Mouse (Mus musculus): ENCODE measurements at regions not wholly inside any gene's neighbourhood (a gene's known extent, or its start where the extent isn't known, plus 50 kb on each side); places are given as distances from the start of the nearest gene placed in this dataset.
A peak's percentile ranks its signal among the peaks of the same experiment; 100 is the strongest.
"Not testable (repeated sequence)": the region's sequence is repeated elsewhere in the genome, so short reads cannot be mapped to it uniquely, and the experiment has no call there.

DNA sequence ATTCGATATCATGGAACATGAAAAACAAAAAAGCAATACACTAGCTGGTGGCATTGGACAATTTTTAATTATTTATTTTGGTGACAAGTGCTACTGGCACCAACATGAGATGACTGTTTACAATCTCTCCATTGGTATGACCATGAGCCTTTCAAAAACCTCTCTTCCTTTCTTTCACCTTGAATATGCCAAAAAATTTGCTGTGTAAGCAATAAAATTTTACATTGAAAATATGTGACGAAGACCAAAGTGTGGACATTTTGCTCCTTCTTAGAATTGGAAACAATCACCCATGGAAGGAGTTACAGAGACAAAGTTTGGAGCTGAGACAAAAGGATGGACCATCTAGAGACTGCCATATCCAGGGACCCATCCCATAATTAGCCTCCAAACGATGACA is 83.4 kb upstream of the Gm49339 start:
- not testable (repeated sequence) for H3K9ac ChIP-seq; H3K36me3 ChIP-seq (ENCODE audit: poor library complexity, severe bottlenecking); H3K4me2 ChIP-seq; H3K27ac ChIP-seq; H3K4me1 ChIP-seq; H3K9me3 ChIP-seq (replicated peaks); ATAC-seq; H3K4me3 ChIP-seq; H3K27me3 ChIP-seq
- WGBS, result 86% methylated on average over 3 of the region's 3 CpGs

DNA sequence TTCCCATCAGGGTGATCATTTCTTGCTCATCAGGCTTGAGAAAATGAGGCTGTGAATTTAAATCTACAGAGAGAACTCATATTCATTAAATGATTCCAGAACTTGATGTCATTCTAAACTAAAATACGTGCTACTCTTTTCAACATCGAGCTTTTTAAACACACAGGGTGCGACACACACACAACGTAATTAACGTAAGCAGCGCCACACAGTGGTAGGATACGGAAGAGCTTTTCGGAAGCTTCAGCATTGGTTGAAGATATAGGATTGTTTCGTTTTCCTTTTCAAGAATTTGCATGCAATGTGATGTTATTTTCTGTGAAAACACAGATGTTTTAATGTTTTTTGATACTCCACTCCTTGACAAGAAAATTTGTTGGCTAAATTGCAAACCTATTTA is 75.3 kb upstream of the Gm49339 start:
- Histone ChIP-seq H3K4me3 (no peak overlapping the region), H3K27me3 (no peaks in the 10 kb centered on the region), H3K9ac (no peak overlapping the region), H3K9me3 (replicated peaks) (no peaks in the 10 kb centered on the region), H3K4me1 (no peaks in the 10 kb centered on the region), H3K4me2 (no peak overlapping the region), H3K27ac (no peak overlapping the region), H3K36me3 (ENCODE audit: poor library complexity, severe bottlenecking) (no peaks in the 10 kb centered on the region)
- 5% methylated on average over 9 of the region's 9 CpGs for WGBS
- peak; percentile 89 for ATAC-seq

DNA sequence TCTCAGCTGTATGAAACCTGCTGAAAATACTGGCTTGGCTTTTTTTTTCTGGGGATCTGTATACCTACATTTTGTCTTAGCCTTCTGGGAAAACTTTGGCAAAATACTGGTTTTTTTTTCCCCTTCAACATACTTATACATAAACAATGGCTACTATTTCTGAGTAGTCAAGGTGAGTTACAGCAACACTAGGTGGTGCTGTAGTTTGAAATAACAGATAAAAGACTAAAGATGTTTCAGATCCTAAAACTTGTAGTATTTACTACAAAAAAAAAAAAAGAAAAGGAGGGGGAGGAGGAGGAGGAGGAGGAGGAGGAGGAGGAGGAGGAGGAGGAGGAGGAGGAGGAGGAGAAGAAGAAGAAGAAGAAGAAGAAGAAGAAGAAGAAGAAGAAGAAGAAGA is 67.6 kb upstream of the Gm49339 start:
- Histone ChIP-seq H3K4me2 (no peak overlapping the region), H3K4me1 (no peaks in the 10 kb centered on the region), H3K36me3 (ENCODE audit: poor library complexity, severe bottlenecking) (no peaks in the 10 kb centered on the region), H3K27me3 (no peaks in the 10 kb centered on the region), H3K9ac (no peak overlapping the region), H3K4me3 (no peak overlapping the region), H3K27ac (no peak overlapping the region), H3K9me3 (replicated peaks) (no peaks in the 10 kb centered on the region)
- no peak for ATAC-seq

DNA sequence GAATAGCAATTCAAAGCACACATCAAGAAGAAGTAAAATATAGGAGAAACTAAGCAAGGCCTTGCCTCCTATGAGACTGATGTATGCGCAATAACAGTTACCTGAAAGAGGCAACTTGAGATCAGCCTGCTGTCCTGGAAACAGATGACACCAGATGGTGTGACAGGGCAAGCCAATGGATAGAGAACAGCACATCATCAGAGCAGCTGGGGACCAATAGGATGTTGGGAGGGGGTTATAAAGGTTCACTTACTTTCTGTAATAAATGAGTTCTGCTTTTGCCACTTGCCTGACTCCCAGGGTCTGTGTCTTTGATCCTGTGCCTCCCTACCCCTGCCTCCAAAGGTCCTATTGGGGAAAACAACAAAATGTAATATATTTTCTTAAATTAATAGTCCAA is 65.9 kb upstream of the Gm49339 start:
- ATAC-seq, result no peak
- no peaks in the 10 kb centered on the region for H3K36me3 ChIP-seq (ENCODE audit: poor library complexity, severe bottlenecking)
- WGBS, result 96% methylated on average over 1 of the region's 1 CpGs
- no peak overlapping the region for H3K9ac ChIP-seq
- H3K4me2 ChIP-seq, result no peak overlapping the region
- H3K4me3 ChIP-seq, result no peak overlapping the region
- H3K9me3 ChIP-seq (replicated peaks), result no peaks in the 10 kb centered on the region
- no peaks in the 10 kb centered on the region for H3K27me3 ChIP-seq
- no peak overlapping the region for H3K27ac ChIP-seq
- H3K4me1 ChIP-seq, result no peaks in the 10 kb centered on the region

DNA sequence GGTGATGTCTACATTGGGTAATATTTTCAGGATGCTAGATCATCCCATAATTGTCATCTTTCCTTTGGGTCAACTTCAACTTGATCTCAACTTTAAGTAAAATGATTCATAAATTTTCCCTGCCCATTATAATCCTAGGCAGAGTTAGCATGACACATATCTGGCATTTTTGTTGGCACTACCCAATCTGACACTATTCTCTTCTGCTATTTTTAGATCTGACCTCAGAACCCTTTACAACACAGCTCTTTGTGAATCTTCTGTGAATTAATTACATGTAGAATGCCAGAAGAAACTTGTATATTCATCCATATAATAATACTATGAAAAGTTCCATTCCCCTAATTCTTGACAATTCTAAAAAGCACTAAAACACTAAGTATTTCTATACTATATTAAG is 63.7 kb upstream of the Gm49339 start:
- ATAC-seq, result no peak

DNA sequence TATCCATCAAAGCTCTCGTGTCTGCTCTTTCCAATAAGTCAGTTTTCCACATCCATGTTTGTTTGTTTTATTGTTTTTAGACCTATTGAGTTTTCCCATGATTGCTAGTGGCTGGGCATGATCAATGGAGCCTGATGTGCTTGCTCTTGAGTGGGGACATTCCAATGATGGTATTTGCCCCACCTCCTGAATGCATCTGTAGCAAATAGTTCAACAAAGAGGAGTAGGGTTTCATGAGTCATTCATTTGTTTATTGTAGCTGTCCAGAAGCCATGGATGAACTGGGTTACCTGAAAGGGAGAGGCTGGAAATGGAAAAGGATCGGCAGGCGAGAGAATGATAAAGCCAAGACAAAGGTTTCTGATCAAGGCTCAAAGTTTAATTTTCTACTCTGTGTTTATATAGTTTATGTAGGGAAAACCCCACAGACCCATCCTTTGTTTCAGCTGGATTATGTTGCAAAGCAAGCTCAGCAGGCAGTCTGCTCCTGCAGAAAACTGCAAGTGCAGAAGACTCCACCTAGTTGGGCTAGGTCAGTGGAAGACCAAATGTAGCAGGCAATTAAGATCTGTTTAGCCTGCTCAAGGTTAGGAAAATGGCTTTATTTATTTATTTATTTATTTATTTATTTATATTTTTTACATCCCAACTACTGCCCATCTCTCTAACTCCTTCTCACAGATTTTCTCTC is 63.0 kb upstream of the Gm49339 start:
- no peaks in the 10 kb centered on the region for H3K4me1 ChIP-seq
- no peak for ATAC-seq
- H3K27ac ChIP-seq, result no peak overlapping the region
- no peaks in the 10 kb centered on the region for H3K9me3 ChIP-seq (replicated peaks)
- 74% methylated on average over 3 of the region's 3 CpGs for WGBS
- no peaks in the 10 kb centered on the region for H3K36me3 ChIP-seq (ENCODE audit: poor library complexity, severe bottlenecking)
- no peaks in the 10 kb centered on the region for H3K27me3 ChIP-seq
- H3K4me2 ChIP-seq, result no peak overlapping the region
- no peak overlapping the region for H3K9ac ChIP-seq
- H3K4me3 ChIP-seq, result no peak overlapping the region

More for the DNA sequence above, 63.7 kb upstream of the Gm49339 start:
- no peak overlapping the region for H3K4me2 ChIP-seq
- H3K4me3 ChIP-seq, result no peak overlapping the region
- H3K36me3 ChIP-seq (ENCODE audit: poor library complexity, severe bottlenecking), result no peaks in the 10 kb centered on the region
- no peak overlapping the region for H3K9ac ChIP-seq
- no peaks in the 10 kb centered on the region for H3K4me1 ChIP-seq
- H3K27me3 ChIP-seq, result no peaks in the 10 kb centered on the region
- H3K9me3 ChIP-seq (replicated peaks), result no peaks in the 10 kb centered on the region
- no peak overlapping the region for H3K27ac ChIP-seq

DNA sequence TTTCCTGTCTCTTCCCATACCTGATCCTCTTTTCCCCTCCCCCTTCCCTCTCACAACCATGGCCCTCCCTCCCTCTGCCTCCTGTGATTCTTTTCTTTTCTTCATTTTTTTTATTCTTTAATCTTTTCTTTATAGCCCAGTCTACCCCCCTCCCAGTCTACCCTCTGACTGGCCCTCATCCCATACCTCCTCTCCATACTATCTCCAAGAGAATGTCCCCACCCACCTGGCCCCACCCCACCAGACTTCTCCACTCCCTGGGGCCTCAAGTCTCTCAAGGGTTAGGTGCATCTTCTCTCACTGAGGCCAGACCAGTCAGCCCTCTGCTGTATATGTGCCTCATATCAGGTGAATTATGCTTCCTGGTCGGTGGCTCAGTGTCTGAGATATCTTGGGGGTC is 61.9 kb upstream of the Gm49339 start:
- Histone ChIP-seq H3K36me3 (ENCODE audit: poor library complexity, severe bottlenecking) (no peaks in the 10 kb centered on the region), H3K4me3 (no peak overlapping the region), H3K4me2 (no peak overlapping the region), H3K27ac (no peak overlapping the region), H3K27me3 (no peaks in the 10 kb centered on the region), H3K9me3 (replicated peaks) (no peaks in the 10 kb centered on the region), H3K9ac (no peak overlapping the region), H3K4me1 (no peaks in the 10 kb centered on the region)
- 65% methylated on average over 1 of the region's 1 CpGs for WGBS
- no peak for ATAC-seq

DNA sequence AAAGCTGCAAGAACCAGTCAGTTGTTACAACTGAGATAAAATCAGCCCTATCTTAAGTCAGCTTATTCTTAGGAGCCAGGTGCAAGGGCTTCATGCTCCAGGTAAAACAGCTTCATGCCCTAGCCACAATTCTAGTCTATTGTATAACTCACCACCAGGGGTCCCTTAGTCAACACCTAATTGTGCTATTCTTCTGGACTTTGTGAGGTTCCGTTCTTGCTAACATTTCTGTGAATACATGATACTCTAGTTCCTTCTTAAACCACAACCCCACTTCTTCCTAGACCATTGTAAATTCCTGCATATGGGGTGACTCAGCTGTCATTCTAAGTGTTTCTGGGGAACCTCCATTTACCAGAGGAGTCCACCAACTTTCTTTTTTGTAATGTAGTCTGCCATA is 57.9 kb upstream of the Gm49339 start:
- no peaks in the 10 kb centered on the region for H3K9me3 ChIP-seq (replicated peaks)
- no peak for ATAC-seq
- no peak overlapping the region for H3K27ac ChIP-seq
- WGBS, result 76% methylated on average over 1 of the region's 1 CpGs
- no peaks in the 10 kb centered on the region for H3K4me1 ChIP-seq
- H3K36me3 ChIP-seq (ENCODE audit: poor library complexity, severe bottlenecking), result no peaks in the 10 kb centered on the region
- H3K4me3 ChIP-seq, result no peak overlapping the region
- H3K27me3 ChIP-seq, result no peaks in the 10 kb centered on the region
- no peak overlapping the region for H3K9ac ChIP-seq
- H3K4me2 ChIP-seq, result no peak overlapping the region
